Mouse (Mus musculus) testis, adult 2 months (tissue): ENCODE data around the gene Lyz1.

Source experiments
- CTCF ChIP-seq: fragments of 200-500 bp; IDR thresholded peaks from 2 replicates; pipeline ENCODE4 v1.5.1; 2012; ENCODE audit warnings: low read depth, mild to moderate bottlenecking, inconsistent platforms, low read length, moderate library complexity; ENCODE audit not compliant: control insufficient read depth, insufficient read depth, insufficient replicate concordance
- POLR2A ChIP-seq: fragments of 200-500 bp; IDR thresholded peaks from 2 replicates; pipeline ENCODE4 v1.6.1; 2012; ENCODE audit warnings: low read depth, mild to moderate bottlenecking, inconsistent platforms, low read length, moderate library complexity; ENCODE audit not compliant: control insufficient read depth

- TF ChIP-seq CTCF (no peak), POLR2A (no peak)
Measured at GRCm38 (mm10) chr10:117282049-117282448, 10.6 kb downstream of the Lyz1 start, which contains the start of gene Lyz2.
